In genomic region chr14:104297316-104298311, GRCm38 (mm10) we compare ENCODE assay signal across 15 mouse cellular contexts.
DNase-seq lines count a peak whose midpoint lies in the region; ATAC-seq lines count a peak whose summit lies in the region.
"Had no signal": no experiment of that assay in that cellular context is flagged by ENCODE, and none has a peak within 500 bp of the region (broad histone marks: within the 10 kb centered on the region; RNA-seq: fewer than 3 reads in every experiment).

No protein-coding gene starts in this region.

- no peaks in the 10 kb centered on the region for H3K27me3 ChIP-seq in hindbrain, embryonic 11.5 days (ENCODE audit: control insufficient read depth, insufficient read depth, low read length)
- H3K27me3 ChIP-seq in hindbrain, embryonic 10.5 days (ENCODE audit: insufficient read depth, poor library complexity, severe bottlenecking): no peaks in the 10 kb centered on the region
- H3K27me3 ChIP-seq in forebrain, embryonic 13.5 days: peaks cover 83% of the 10 kb centered on the region
- no peaks in the 10 kb centered on the region for H3K27me3 ChIP-seq in limb, embryonic 11.5 days (ENCODE audit: control insufficient read depth, insufficient read depth, low read length)
- H3K27me3 ChIP-seq in heart, embryonic 11.5 days (ENCODE audit: control insufficient read depth, insufficient read depth, low read length): no peaks in the 10 kb centered on the region
- H3K27me3 ChIP-seq: stomach, embryonic 15.5 days had no signal

- peak; percentile 79 for ATAC-seq in hindbrain, embryonic 11.5 days (ENCODE audit: low FRiP score)
- ATAC-seq in forebrain, embryonic 13.5 days: peak; percentile 97
- peak; percentile 50; the same call in 1 of the 2 replicates for ATAC-seq in limb, embryonic 11.5 days (ENCODE audit: insufficient number of reproducible peaks, low FRiP score, low TSS enrichment, low read depth)
- ATAC-seq in megakaryocyte progenitor cell, adult 5-6 weeks (replicated peaks; ENCODE audit: poor library complexity): no peak
- no peak for ATAC-seq in heart, embryonic 11.5 days (replicated peaks; ENCODE audit: insufficient number of reproducible peaks, low FRiP score, low TSS enrichment)

- peak; percentile 36 for DNase-seq in hindbrain, embryonic 11.5 days (ENCODE audit: low spot score)
- DNase-seq in hindbrain, embryonic 10.5 days (ENCODE audit: low spot score): no peak
- DNase-seq in limb, embryonic 11.5 days (ENCODE audit: low spot score): peak; percentile 40
- DNase-seq in retina, embryonic 14.5 days (ENCODE audit: low spot score): peak; percentile 85
- no peak for DNase-seq in thymus, postnatal 0 days (ENCODE audit: low spot score)
- DNase-seq: B cell, adult 2 months; cerebellum, adult 2 months; lung, postnatal 10 days; right cerebral cortex, postnatal 25 days had no signal

- no peak overlapping the region for H3K27ac ChIP-seq in hindbrain, embryonic 11.5 days (ENCODE audit: low read depth, low read length)
- H3K27ac ChIP-seq in hindbrain, embryonic 10.5 days: no peak overlapping the region
- H3K27ac ChIP-seq in forebrain, embryonic 13.5 days: no peak overlapping the region
- no peak overlapping the region for H3K27ac ChIP-seq in limb, embryonic 11.5 days (replicated peaks; ENCODE audit: low read depth, low read length)
- H3K27ac ChIP-seq in heart, embryonic 11.5 days (ENCODE audit: low read depth, low read length): no peak overlapping the region
- H3K27ac ChIP-seq: stomach, embryonic 15.5 days had no signal

- no peaks in the 10 kb centered on the region for H3K9me3 ChIP-seq in hindbrain, embryonic 11.5 days (ENCODE audit: control insufficient read depth, low read length)
- H3K9me3 ChIP-seq in hindbrain, embryonic 10.5 days: no peaks in the 10 kb centered on the region
- no peaks in the 10 kb centered on the region for H3K9me3 ChIP-seq in forebrain, embryonic 13.5 days (replicated peaks)
- H3K9me3 ChIP-seq in limb, embryonic 11.5 days (ENCODE audit: control insufficient read depth, low read length): no peaks in the 10 kb centered on the region
- H3K9me3 ChIP-seq in heart, embryonic 11.5 days (replicated peaks; ENCODE audit: control insufficient read depth, low read length): no peaks in the 10 kb centered on the region
- H3K9me3 ChIP-seq: stomach, embryonic 15.5 days had no signal

- 50% methylated on average over 15 of the region's 15 CpGs for WGBS in hindbrain, embryonic 11.5 days
- 56% methylated on average over 15 of the region's 15 CpGs for WGBS in hindbrain, embryonic 10.5 days
- WGBS in forebrain, embryonic 13.5 days: 7% methylated on average over 15 of the region's 15 CpGs
- 22% methylated on average over 15 of the region's 15 CpGs for WGBS in limb, embryonic 11.5 days
- WGBS in heart, embryonic 11.5 days (ENCODE audit: insufficient replicate concordance): 71% methylated on average over 15 of the region's 15 CpGs

- H3K4me3 ChIP-seq in hindbrain, embryonic 11.5 days (ENCODE audit: low read depth, low read length): no peak overlapping the region
- H3K4me3 ChIP-seq in hindbrain, embryonic 10.5 days: no peak overlapping the region
- H3K4me3 ChIP-seq in forebrain, embryonic 13.5 days: no peak overlapping the region
- H3K4me3 ChIP-seq in limb, embryonic 11.5 days (ENCODE audit: low read depth, low read length): no peak overlapping the region
- H3K4me3 ChIP-seq in heart, embryonic 11.5 days (ENCODE audit: low read depth, low read length): no peak overlapping the region
- H3K4me3 ChIP-seq: erythroblast, embryonic 14.5 days; stomach, embryonic 15.5 days had no signal

- H3K9ac ChIP-seq in hindbrain, embryonic 11.5 days (ENCODE audit: low read depth, low read length): no peak overlapping the region
- H3K9ac ChIP-seq in forebrain, embryonic 13.5 days: no peak overlapping the region
- no peak overlapping the region for H3K9ac ChIP-seq in limb, embryonic 11.5 days (ENCODE audit: low read length)
- H3K9ac ChIP-seq in heart, embryonic 11.5 days (ENCODE audit: low read depth, low read length): no peak overlapping the region
- H3K9ac ChIP-seq: stomach, embryonic 15.5 days had no signal

- H3K4me1 ChIP-seq in hindbrain, embryonic 11.5 days (replicated peaks; ENCODE audit: control insufficient read depth, insufficient read depth, low read length): no peaks in the 10 kb centered on the region
- H3K4me1 ChIP-seq in hindbrain, embryonic 10.5 days (replicated peaks): peaks cover 38% of the 10 kb centered on the region
- peaks cover 24% of the 10 kb centered on the region for H3K4me1 ChIP-seq in forebrain, embryonic 13.5 days
- 0 out of 2 replicates have a peak, but pooled peaks cover 2% of the 10 kb centered on the region for H3K4me1 ChIP-seq in limb, embryonic 11.5 days (ENCODE audit: control insufficient read depth, insufficient read depth, low read length)
- no peaks in the 10 kb centered on the region for H3K4me1 ChIP-seq in heart, embryonic 11.5 days (ENCODE audit: control insufficient read depth, insufficient read depth, low read length)
- H3K4me1 ChIP-seq: stomach, embryonic 15.5 days had no signal

- H3K36me3 ChIP-seq in hindbrain, embryonic 11.5 days (ENCODE audit: control insufficient read depth, insufficient read depth, low read length): no peaks in the 10 kb centered on the region
- no peaks in the 10 kb centered on the region for H3K36me3 ChIP-seq in hindbrain, embryonic 10.5 days
- H3K36me3 ChIP-seq in forebrain, embryonic 13.5 days (ENCODE audit: poor library complexity, severe bottlenecking): no peaks in the 10 kb centered on the region
- H3K36me3 ChIP-seq in limb, embryonic 11.5 days (ENCODE audit: control insufficient read depth, insufficient read depth, low read length): no peaks in the 10 kb centered on the region
- H3K36me3 ChIP-seq in heart, embryonic 11.5 days (ENCODE audit: control insufficient read depth, insufficient read depth, low read length): no peaks in the 10 kb centered on the region
- H3K36me3 ChIP-seq: stomach, embryonic 15.5 days had no signal

- H3K4me2 ChIP-seq in hindbrain, embryonic 11.5 days (replicated peaks; ENCODE audit: low read depth, low read length): no peak overlapping the region
- H3K4me2 ChIP-seq in forebrain, embryonic 13.5 days: 0 out of 2 replicates have a peak overlapping the region, but pooled peaks have one; percentile 14
- H3K4me2 ChIP-seq in limb, embryonic 11.5 days (ENCODE audit: low read depth, severe bottlenecking): no peak overlapping the region
- H3K4me2 ChIP-seq in heart, embryonic 11.5 days: no peak overlapping the region
- H3K4me2 ChIP-seq: liver, embryonic 11.5 days; stomach, embryonic 15.5 days had no signal

Comparison
In these comparisons a context has a peak if more than half of its experiments do, and no peak if none do; other contexts are left out.
1. DNase-seq: peak in hindbrain, embryonic 11.5 days (single experiment), limb, embryonic 11.5 days (single experiment) and retina, embryonic 14.5 days (single experiment); none in hindbrain, embryonic 10.5 days (single experiment) and thymus, postnatal 0 days (single experiment).
2. ATAC-seq: peak in hindbrain, embryonic 11.5 days (single experiment), forebrain, embryonic 13.5 days (single experiment) and limb, embryonic 11.5 days (single experiment); none in megakaryocyte progenitor cell, adult 5-6 weeks (single experiment) and heart, embryonic 11.5 days (single experiment).